Mouse (Mus musculus) pancreas, adult 10 weeks (tissue): ENCODE results near the gene Hyal6. TPM values are rescaled to one million over a fixed set of nuclear protein-coding genes. Genes with fewer than 3 reads are reported as not detected.

Source experiments
- polyA plus RNA-seq: library from polyadenylated mRNA; stranded (reverse); fragments of 350-450 nt; fragmentation: Illumina TruSeq; extraction: RNeasy Lipid Tissue Mini Kit (QIAGEN cat#74804); gene quantifications from one replicate; pipeline ENCODE4 v1.2.3, GENCODE M21; 2015; ENCODE audit warnings: low read depth, low replicate concordance; ENCODE audit not compliant: insufficient read depth

The Hyal6 gene
- not detected for polyA plus RNA-seq

GRCm38 (mm10) chr6:24732945-24733344 is at the start of gene Hyal6:
Hyal6 (plus strand) TSS chr6:24733245.

DNA sequence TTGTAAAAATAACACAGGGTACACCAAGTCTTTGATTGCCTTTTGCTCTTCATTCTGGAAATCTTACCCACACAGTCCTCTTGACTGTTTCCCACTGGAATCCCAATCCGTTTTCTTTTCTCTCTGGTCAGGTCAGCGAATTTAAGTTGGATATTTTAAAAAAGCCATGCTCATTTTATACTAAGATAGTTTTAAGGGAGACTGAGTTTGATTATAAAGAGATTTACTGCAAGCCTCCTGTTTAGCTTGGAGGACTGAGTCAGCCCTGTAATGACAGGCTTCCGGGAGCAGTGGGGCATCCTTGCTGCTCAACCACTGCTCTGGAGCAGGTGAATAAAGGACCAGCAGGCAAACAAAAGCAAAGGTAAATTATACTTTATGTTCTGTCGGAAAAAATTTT is 15.0 kb downstream of the Hyal6 start, which contains the start of gene Hyal4:
Gene Hyal4 (plus strand): TSS at position 301 of the 400 bp plus-strand sequence.

DNA sequence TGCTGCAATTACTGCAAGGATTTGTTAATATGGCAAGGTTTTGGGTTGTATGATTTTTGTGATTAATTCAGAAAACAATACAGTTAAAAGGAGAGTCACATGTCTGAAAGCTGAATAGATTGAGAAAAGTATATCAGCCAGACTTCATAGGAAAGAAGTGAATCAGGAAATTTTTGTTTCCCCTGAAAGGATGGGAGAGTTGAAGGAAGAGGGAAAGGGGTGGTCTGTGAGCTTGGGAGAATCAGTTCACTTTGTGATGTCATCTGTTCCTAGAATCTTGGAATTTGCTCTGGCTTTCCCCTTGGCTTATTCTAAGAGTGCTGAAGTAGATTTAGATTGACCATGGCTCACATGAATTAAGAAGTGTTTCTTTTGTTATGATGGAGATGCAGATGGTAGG is 57.8 kb downstream of the Hyal6 start, which contains the start of gene Spam1:
Gene Spam1 (plus strand): TSS at position 301 of the 400 bp plus-strand sequence.

Other genes with a start within 250 kb of the Hyal6 start
- not detected for gene Iqub, start 218.2 kb upstream of the Hyal6 start, polyA plus RNA-seq
- 53.1 TPM for gene Ndufa5, start 205.2 kb upstream of the Hyal6 start, polyA plus RNA-seq
- gene Asb15, start 205.1 kb upstream of the Hyal6 start, polyA plus RNA-seq, result not detected
- not detected for gene Lmod2, start 135.5 kb upstream of the Hyal6 start, polyA plus RNA-seq
- gene Wasl, start 68.2 kb upstream of the Hyal6 start, polyA plus RNA-seq, result 8.1 TPM
- gene Hyal4, start 15.1 kb downstream of the Hyal6 start, polyA plus RNA-seq, result not detected
- not detected for gene Spam1, start 57.9 kb downstream of the Hyal6 start, polyA plus RNA-seq
- gene Hyal5, start 124.8 kb downstream of the Hyal6 start, polyA plus RNA-seq, result not detected
- 0.85 TPM for gene Tmem229a, start 223.1 kb downstream of the Hyal6 start, polyA plus RNA-seq